Mouse (Mus musculus) E14TG2a.4 (cell line): ENCODE measurements around the gene Rpl36-ps4.
"Not testable (repeated sequence)": the region's sequence is repeated elsewhere in the genome, so short reads cannot be mapped to it uniquely, and the experiment has no call there.

ENCODE experiments used
- CTCF ChIP-seq: conservative IDR thresholded peaks from 2 replicates; pipeline ENCODE4 v1.5.1; 2014; ENCODE audit warnings: low read length
- NANOG ChIP-seq: IDR thresholded peaks from 2 replicates; pipeline ENCODE4 v1.6.1; 2014; ENCODE audit warnings: borderline replicate concordance, low read length, mixed read lengths

- not testable (repeated sequence) for TF ChIP-seq CTCF, NANOG
Measured at GRCm38 (mm10) chr17:87959931-87960330, 39.2 kb downstream of the Rpl36-ps4 start.
